Mouse (Mus musculus) heart, adult 11 months (tissue): ENCODE measurements around the gene Plekha7.

Source experiments
- DNase-seq: peaks from one replicate; pipeline ENCODE4 v3.0.0; 2022

Gene Plekha7

GRCm38 (mm10) chr7:116287959-116288358 lies 20.2 kb downstream of the Plekha7 start:
- DNase-seq = no peak

- DNase-seq = peak; percentile 90
These were observed 21.4 kb downstream of the Plekha7 start for GRCm38 (mm10) chr7:116286611-116287355.

DNA sequence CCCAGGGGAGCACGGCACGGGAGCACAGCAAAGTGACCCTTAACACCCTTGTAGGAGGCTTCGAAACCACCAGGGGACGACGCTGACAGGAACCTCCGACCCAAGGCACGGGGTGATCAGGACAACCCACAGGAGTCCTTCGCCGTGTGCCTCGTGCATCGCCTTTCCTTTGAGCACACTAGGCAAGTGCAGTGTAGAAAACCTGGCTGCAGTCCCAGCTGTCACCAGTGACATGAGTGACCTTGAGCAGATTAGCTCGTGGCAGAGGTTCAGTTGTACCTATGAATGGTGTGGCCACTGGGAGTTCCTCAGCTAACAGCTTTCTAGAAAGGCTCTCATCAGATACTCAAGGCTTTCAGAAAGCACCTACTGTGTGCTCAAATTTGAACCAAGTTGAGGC lies 22.0 kb downstream of the Plekha7 start:
- peak; percentile 94 for DNase-seq

DNA sequence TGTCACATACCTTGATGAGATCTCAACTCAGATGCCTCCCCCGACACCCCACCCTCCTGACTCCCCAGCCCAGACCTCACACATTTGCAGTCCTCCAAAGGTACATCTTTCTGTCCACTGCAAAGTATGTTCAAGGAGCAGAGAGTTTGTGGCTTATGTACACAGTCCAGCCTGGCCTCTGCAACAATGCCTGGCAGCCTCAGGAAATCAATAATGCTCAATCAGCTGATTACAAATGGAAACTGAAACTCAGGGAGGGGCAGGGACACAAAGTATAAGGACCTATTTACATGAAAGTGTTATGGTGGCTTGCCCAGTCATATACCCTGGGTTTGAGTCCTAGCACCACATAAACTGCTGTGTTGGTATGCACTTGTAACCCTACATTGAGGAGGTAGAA lies 23.0 kb downstream of the Plekha7 start:
- no peak for DNase-seq

- no peak for DNase-seq
These were observed 25.4 kb downstream of the Plekha7 start for GRCm38 (mm10) chr7:116282755-116283154.

DNA sequence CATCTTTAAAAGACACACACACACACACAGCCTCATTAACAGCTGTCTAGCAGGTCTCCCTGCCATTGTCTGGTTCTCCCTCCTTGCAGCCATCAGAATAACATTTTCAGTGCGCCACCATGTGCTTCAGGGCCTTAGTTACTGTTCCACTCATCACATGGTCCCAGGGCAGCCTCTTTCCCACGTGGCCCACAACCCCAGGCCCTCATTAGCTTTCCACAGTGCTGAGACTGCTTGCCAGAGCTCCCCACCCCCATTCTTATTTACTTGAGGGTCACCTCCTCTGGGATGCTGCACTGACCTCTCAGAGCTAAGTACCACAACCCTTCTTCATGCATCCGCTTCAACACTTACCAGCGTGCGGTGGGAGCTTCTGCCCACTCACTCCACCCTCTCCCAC lies 28.1 kb downstream of the Plekha7 start:
- DNase-seq = no peak

- DNase-seq = no peak
These were observed 29.9 kb downstream of the Plekha7 start for GRCm38 (mm10) chr7:116278280-116278679.

- DNase-seq = peak; percentile 92
These were observed 31.9 kb downstream of the Plekha7 start for GRCm38 (mm10) chr7:116276315-116276714.

DNA sequence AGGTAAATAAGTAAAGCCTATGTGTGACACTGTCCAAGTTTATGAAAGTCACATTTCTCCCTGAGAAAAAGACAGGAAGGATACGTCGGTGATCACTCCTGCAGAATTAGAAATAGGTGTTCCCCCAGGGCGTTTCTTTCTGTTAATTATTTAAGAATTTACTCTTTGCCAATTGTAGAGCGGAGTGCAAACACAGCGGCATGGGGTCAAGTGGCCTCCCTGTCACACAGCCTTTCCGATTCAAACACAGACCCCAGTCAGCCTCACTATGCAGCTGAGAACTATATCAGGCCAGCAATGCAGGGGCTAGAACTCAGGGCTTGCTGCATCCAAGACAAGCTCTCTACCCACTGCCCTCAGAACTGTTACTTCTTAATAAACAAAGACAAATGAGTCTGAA lies 35.1 kb downstream of the Plekha7 start:
- no peak for DNase-seq

- no peak for DNase-seq
These were observed 38.6 kb downstream of the Plekha7 start for GRCm38 (mm10) chr7:116269501-116269995.

GRCm38 (mm10) chr7:116268113-116268926 lies 39.9 kb downstream of the Plekha7 start:
- DNase-seq = no peak

GRCm38 (mm10) chr7:116263281-116263680 lies 44.9 kb downstream of the Plekha7 start:
- DNase-seq = no peak

GRCm38 (mm10) chr7:116262508-116262907 lies 45.7 kb downstream of the Plekha7 start:
- no peak for DNase-seq

DNA sequence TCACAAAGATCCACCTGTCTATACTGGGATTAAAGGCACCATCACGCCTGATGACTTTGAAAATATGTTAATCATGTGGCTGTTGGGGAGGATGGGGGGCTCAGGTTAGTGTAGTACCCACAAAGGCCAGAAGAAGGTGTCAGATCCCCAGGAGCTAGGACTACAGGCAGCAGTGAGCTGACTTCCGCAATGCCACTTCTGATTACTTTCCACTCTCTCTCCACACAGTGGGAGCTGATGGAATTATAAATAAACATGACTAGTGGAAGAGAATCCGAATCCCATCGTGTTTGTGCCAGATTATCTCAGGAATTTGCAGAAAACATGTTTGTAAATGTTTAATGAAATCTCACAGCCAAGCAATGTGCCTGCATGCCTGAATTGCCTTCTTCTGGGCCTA lies 46.1 kb downstream of the Plekha7 start:
- no peak for DNase-seq

- no peak for DNase-seq
These were observed 47.2 kb downstream of the Plekha7 start for GRCm38 (mm10) chr7:116260826-116261615.

DNA sequence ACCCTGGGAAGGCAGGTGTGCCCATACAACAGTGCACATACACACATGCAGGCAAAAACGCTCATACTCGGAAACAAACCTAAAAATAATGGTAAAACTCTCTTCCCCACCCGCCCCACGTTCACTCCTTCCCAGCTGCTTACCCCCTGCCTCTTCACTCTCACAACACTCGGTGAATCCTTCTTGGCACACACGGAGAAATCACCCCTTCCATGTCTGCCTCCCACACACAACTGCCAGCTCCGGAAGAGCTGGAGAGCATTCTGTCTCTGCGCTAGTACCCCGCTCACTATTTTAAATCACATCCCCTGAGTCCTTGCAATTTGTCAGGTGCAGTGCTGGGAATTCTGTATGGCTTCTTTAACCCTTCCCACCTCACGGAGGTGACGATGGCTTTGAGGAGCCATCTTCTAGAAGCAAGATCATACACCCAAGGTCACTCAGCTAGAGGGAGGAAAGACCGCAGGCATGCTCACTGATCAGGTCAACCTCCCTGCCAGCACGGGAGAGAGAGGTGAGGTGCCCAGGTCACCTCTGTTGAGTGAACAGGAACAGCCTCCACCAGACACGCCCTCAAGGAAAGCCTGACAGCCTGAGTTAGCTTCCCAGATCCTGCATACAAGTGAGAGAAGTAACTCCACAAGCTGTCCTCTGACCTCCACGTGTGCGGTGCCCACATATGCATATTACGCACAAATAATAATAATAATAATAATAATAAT lies 49.6 kb downstream of the Plekha7 start:
- DNase-seq = no peak

GRCm38 (mm10) chr7:116257953-116258352 lies 50.2 kb downstream of the Plekha7 start:
- no peak for DNase-seq

DNA sequence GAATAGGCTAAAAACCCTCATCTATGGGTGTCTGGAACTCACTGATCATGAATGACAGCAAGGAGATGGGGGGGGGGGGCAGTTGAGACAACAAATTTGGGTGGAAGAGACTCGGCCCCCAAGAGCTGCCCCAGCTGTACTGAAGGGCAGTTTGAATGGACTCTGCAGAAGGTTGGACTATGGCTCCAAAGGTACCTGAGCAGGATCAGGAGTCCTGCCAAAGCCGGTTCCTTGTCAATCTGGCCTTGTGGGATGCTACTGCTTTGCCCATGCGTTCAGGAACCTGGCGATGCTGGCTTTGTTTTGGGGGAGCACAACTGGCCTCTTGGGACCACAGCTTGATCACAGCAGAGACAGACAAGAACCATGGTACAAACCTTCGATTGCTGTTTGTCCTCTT lies 52.5 kb downstream of the Plekha7 start:
- DNase-seq = no peak

DNA sequence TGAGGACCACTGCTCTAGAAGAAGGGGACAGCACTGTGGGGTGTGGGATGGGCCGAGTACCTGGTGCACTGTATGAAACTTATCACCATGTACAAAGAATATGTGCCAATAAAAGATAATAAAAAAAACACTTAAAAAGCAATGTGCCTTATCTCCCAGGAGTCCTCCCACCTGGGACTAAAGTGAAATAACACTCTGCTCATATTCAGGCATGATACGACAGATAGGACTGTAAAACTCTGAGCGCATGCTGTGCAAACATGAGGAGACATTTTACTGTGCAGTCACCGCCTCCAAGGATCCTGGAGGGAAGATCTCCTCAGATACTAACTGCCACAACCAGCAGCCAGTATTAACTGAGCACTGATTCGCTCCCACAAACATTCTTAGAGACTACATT lies 53.5 kb downstream of the Plekha7 start:
- no peak for DNase-seq

- no peak for DNase-seq
These were observed 55.7 kb downstream of the Plekha7 start for GRCm38 (mm10) chr7:116252470-116252869.

DNA sequence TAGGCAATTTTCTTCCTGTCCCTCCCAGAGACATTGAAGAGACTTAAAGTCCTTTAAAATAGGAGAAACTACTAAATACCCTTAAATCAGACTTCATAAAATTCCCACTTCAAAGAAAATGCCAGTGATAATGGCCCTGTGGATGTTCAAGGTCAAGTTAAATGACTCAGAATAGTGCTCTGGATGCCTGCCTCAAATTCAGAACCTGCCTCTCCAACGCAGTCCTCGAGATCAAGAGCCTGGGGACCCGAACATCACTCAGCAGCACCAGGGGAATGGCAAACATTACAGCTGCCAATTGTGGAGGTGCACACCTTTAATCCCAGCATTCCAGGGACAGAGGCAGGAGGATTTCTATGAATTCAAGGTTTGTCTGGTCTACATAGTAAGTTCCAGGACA lies 56.7 kb downstream of the Plekha7 start:
- no peak for DNase-seq

- DNase-seq = no peak
These were observed 59.6 kb downstream of the Plekha7 start for GRCm38 (mm10) chr7:116248536-116248935.

DNA sequence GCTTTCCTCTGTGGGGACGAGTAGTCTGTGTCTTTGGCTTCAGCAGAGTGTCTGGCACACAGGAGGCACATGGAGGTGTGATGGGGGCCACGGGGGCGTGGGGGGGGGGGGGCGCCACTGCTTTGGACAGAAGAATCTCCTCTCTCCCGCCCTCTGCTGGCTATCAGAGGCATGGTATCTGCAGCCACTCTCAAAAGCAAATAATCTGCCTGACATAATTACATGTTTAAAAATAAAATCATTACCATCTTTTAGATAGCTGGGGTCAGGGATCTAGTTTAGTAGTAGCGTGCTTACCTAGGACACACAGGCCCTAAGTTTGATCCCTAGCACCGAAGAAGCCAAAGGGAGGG lies 60.8 kb downstream of the Plekha7 start:
- no peak for DNase-seq
